Mouse (Mus musculus): Measurements from ENCODE around the gene Hsph1. TPM values are rescaled to one million over a fixed set of nuclear protein-coding genes. Genes with fewer than 3 reads are reported as not detected.

Gene Hsph1
- total RNA-seq (2022) = 10 to 100 TPM; 43.9 to 80.9 (median 65.3) TPM

- peak; percentile 100 for DNase-seq (ENCODE audit: low spot score)
Observed at GRCm38 (mm10) chr5:149636075-149636920, at the start of gene Hsph1. TSS of gene Hsph1 (minus strand) at chr5:149636376.

- DNase-seq (ENCODE audit: low spot score) = no peak
Observed at GRCm38 (mm10) chr5:149680946-149681345, 44.8 kb upstream of the Hsph1 start.

DNA sequence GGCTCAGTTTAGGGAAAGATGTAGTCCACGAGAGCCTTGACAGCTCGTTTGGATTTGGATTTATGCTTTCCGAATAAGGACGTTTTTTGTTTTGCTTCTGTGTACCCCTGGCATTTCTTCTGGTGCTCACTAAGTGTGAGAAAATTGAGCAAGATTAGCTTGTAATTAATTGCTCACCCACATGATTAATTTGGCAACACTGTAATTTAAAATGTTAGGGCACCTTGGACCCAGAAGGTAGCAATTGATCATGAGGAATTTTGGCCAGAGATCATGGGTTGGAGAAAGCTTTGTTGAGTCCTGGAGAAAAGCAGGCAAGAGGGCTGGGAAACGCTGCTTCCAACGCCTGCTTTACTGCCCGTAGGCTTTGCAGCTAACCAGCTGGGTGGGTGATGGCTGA lies 43.7 kb upstream of the Hsph1 start:
- DNase-seq (ENCODE audit: low spot score) = no peak

- DNase-seq (ENCODE audit: low spot score) = no peak
Observed at GRCm38 (mm10) chr5:149679362-149679761, 43.2 kb upstream of the Hsph1 start.

DNA sequence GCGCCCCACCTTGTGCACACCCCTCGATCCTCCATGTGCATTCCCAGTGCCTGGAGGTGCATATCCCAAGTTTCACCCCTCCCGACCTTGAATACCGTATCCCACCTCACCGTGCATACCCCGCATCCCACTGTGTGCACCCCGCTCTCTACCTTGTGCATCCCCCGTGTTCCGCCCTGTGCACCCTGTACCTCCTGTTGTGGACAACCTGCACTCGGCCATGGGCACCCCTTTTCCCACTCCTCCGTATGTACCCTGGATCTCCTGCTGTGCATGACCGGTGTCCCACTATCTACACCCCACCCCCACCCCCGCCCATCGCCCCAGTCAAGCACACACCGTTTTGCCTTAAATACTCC lies 42.8 kb upstream of the Hsph1 start:
- no peak for DNase-seq (ENCODE audit: low spot score)

DNA sequence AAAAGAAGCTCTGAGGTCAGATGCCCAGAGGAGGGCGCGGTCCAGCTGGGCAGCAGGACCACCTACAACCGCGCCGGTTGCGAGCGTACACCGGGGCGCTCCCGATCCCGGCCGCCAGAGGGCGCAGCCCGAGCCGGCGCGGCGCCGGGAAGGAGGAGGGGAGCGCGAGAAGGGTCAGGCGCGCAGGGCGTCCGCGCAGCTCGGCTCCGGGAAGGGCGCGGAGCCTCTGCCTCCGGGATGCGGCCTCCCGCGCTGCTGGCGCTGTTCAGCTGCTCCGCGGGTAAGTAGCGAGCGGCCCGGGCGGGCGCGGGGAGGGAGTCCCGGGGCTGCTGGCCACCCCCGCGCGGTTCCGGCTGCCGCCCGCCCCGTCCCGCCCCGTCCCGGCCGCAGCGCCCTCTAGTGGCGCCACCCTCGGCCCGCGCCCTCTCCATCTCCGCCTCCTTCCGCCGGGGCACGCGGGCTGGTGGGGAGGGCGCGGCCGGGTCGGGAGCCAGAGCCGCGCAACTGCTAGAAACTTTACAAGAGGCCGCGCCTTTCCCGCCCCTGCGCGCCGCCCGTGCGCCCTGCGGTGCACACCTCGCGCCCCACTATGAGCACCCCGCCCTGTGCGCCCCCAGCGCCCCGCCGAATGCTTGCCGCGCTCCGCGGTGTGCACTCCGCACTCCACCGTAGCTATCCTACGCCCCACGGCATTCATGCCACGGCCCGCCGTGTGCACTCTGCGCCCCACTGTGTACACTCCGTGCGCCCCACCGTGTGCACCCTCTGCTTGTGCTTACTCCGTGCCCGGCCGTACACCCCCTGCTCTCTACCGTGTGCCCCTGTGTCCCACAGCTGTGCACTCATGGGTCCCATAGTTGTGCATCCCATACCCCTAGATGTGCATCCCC lies 42.2 kb upstream of the Hsph1 start, which contains the start of gene B3glct:
Gene B3glct, plus strand, starts transcription at position 131 of the 890 bp plus-strand sequence.
- peak; percentile 67 for DNase-seq (ENCODE audit: low spot score)

GRCm38 (mm10) chr5:149677196-149677595 lies 41.0 kb upstream of the Hsph1 start:
- no peak for DNase-seq (ENCODE audit: low spot score)

DNA sequence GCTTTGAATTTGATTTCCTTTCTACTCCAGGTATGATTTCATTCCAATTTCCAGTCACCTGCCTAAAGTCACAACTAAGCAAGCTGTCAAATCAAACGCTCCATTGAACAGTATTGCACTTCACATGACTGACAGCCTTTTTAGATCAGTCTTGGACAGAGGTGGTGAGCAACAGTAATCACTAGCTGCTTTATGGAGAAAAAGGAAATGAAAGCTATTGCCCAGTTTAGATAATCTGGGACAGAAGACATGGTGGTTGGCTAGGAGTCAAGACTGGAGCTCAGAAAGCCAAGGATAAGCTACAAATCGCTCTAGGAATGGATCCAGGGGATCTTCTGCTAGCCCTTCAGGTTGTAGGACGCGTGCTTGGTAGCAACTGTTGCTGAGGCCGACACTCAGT lies 27.2 kb upstream of the Hsph1 start:
- DNase-seq (ENCODE audit: low spot score) = no peak

GRCm38 (mm10) chr5:149662980-149663379 lies 26.8 kb upstream of the Hsph1 start:
- no peak for DNase-seq (ENCODE audit: low spot score)

DNA sequence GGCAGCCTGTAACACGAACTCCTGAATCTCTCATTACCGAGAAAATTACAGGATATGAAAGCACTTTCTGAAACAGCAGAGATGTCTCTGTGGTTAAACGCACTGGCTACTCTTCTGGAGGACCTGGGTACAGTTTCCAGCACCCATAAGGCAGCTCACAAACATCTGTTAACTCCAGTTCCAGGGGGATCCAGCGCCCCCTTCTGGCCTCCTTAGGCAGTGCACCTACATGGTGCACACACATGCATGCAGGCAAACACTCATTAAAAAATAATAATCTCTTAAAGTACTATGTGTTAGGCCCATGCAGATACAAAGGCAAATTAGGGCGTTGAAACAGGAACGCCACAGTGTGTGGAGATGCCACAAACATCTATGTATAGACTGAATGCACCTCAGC lies 25.3 kb upstream of the Hsph1 start:
- no peak for DNase-seq (ENCODE audit: low spot score)

GRCm38 (mm10) chr5:149659414-149659780 lies 23.2 kb upstream of the Hsph1 start:
- DNase-seq (ENCODE audit: low spot score) = no peak

- DNase-seq (ENCODE audit: low spot score) = no peak
Observed at GRCm38 (mm10) chr5:149658741-149659413, 22.7 kb upstream of the Hsph1 start.

- DNase-seq (ENCODE audit: low spot score) = no peak
Observed at GRCm38 (mm10) chr5:149658022-149658421, 21.8 kb upstream of the Hsph1 start.

DNA sequence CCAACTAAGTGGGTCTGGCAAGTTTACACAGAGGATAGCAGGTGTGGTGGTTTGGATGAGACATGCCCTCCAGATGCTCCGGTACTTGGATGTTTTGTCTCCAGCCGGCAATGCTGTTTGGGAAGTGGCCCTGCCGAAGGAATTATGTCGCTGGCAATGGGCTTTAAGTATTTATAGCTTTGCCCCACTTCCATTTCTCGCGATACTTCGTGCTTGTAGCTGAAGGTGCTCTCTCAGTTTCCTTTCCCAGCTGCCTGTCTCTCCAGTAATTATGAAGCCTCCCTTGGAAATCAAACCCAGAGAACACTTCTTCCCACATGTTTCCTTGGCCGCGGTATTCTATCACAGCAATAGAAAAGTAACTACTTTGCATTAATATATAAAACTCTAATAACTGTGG lies 19.5 kb upstream of the Hsph1 start:
- no peak for DNase-seq (ENCODE audit: low spot score)

DNA sequence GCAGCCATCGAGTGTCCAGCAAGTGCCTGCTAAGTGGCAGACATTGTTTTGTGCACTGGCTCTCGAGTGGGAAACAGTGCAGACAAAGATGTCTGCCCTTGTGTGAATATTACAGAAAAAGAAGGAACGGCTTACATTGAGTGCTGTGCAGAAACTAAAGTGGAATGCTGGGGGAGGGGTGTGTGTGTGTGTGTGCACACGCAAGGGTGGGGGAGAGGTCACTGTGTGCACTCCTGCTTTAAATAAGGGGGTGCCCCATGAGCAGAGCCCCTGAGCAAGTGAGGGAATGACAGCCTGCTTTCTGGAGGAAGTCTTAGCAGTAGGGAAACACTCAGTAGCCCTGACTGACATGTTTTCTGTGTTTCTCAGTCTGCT lies 14.0 kb upstream of the Hsph1 start:
- no peak for DNase-seq (ENCODE audit: low spot score)

DNA sequence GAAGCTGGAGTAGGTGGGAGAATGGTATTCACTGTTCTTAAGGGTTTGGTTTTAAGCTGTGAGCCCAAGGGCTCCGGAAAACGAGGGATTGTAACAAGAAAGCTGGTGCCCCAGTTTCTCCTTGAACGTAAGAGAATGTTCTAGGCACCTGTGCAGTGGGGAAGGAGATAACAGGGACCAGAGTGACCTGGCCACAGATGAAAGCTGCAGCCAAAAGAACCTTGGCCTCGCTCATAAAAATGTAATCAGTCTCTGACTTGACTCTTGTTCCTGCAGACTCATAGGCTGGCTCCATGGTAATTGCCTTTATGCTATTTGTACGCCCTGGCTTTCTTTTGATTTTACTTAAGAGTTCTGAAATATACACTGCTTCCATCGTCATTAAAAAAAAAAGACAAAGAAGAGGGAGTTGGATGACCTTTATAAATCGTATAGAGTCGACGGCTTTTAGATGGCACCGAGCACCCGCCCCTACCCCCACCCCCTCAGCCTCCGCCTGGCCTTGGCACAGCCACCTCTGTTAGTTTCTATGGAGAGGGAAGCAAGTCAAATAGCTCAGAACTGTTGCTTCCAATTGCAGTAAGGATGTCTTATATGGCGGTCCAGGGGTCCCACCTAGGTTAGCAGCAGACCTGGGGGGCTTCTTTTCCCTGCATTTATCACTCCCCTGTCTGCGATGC lies 13.5 kb upstream of the Hsph1 start:
- DNase-seq (ENCODE audit: low spot score) = no peak

DNA sequence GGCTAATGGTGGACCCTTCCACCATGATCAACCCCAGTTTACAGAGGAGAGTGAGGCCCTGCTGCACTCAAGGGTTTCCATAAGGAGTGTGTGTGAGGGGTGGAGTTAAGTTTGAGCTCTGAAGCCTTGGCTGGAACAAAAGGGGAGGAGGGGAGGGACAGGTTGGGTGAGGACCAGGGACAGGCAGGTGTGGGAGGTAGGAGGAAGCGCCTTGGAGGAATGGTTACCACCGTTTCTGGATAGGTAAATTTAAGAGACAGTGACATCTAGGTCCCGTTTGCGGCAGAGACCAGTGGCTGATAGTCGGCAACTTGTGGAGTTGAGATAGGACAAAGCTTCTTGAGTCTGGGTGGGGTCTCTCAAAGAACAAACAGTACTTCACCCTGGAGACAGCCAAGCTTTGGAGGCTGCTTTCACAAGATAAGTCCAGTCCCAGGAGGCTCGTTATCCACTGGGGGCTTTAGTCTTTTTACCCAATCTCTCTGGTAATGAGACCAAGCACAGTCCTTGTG lies 12.8 kb upstream of the Hsph1 start:
- no peak for DNase-seq (ENCODE audit: low spot score)

DNA sequence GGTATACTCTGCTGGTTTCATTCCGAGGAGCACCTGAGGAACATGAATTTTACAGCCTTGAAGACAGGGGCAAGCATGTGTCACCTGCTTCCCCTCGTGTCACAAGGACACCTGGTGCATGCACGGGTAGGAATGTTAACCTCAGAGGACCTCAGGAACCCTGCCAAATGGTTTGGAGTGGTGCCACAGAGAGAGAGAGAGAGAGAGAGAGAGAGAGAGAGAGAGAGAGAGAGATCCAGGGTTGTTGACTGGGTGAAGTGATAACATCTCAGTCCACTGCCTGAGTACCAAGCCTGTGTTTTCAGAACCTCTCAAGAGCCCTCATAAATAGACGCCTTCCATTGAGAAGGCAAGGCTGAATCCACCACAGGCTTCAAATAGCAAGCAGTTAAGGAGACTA lies 12.0 kb upstream of the Hsph1 start:
- DNase-seq (ENCODE audit: low spot score) = no peak

DNA sequence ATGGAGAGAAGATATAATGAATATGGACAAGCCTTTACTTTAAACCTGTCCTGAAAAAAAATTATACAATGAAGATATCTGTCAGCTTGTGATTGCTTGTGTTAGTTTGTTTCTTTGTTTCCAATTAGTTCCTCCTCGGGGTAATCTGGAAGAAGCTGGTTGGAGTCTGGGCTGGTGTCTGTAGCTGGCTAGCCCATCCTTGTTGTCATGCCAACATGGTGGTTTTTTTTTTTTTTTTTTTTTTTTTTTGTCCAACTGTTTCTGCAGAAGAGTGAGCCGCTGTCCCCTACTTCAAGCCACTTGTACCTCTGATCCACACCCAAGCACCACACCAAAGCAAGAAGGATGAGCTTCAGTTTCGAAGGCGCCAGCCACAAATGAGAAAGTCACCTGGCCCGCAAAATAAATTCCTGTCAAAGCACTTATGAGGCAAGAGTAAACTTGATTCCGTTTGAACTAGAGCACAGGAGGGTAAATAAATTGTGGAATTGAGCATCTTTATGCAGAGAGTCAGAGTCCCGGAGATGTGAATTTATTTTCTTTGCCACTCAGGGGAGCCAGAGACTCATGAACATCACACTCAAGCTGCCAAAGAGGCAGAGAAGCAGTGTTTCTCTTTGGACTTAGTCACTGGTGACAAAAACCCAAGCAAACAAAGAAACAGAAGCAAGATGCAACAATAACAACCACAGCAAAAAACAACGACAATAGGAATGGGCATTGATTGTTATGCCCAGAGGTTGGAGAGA lies 11.4 kb upstream of the Hsph1 start:
- DNase-seq (ENCODE audit: low spot score) = no peak

DNA sequence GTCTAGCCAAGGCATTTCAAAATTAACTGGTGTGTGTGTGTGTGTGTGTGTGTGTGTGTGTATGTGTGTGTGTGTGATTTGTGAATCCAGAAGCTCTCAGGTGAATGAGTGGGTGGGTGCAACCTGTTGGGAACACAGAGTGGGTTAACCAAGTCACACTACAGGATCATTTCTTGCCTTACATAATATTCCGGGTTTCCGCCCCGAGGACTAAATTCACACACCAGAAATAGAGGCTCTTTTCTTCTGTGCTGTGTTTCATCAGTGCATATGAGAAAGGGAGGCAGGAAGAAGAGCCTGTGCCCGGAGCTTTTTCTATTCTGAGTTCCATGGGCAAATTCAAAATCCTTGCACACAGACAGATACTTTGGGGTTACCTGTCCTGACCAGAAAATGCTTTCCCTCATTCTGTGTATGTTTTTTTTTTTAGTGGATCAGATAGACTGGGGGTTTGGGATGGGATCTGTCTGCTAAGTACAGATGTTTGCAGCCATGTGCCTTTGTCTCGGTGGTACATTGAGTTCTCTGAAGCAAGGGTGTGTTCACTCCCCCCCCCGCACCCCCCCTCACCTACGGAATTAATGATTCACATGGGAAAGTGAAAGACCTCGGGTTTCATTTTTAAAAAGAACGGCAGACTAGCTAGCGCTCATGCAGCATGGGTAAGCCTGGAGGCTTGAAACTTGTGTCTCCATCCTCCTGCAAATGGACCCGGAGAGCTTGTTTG lies 6.8 kb upstream of the Hsph1 start:
- no peak for DNase-seq (ENCODE audit: low spot score)
